Mouse (Mus musculus): ENCODE data around the gene Cpm.

- TF ChIP-seq CTCF (IDR thresholded peaks at IDR 0.05; ENCODE audit: low read depth, low read length) = no peak
- no peak for TF ChIP-seq POLR2A (IDR thresholded peaks at IDR 0.05; ENCODE audit: extremely low read depth, insufficient read depth, low read length)
These were observed 44.5 kb upstream of the Cpm start for GRCm38 (mm10) chr10:117584566-117585515.

Data from liver, adult 2 months (tissue).